Mouse (Mus musculus): Measurements from ENCODE around the gene Stac2. TPM values are rescaled to one million over a fixed set of nuclear protein-coding genes. Genes with fewer than 3 reads are reported as not detected.

Stac2 gene
- polyA plus RNA-seq, 1 experiment = 0.87 TPM

DNA sequence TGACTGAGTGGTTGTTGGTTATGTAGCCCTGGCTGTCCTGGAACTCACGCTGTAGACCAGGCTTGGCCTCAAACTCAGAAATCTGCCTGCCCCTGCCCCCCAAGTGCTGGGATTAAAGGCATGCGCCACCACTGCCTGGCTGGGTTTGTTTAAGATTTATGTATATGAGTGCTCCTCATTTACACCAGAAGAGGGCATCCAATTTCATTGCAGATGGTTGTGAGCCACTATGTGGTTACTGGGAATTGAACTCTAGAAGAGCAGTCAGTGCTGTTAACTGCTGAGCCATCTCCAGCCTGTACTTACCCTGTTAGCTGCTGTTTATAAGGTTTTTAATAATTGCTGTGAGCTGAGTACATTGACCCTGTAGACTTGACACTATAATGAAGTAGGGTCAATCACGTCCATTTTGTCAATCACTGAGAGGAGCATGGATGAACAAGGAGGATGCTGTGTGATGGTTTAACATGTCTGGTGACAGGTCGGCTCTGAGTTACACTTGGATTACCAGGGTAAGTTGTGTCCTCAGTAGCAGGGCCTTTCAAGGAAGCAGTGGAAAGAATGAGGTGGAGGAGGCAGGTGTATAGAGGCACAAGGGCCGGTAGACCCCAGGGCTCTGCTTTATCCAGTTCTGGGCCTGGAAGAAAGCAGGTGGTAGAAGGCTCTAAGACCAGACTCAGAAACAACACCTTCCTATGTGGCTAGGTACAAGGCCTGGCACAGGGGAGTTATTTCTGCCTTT lies 22.4 kb downstream of the Stac2 start:
- WGBS = 56% methylated on average over 5 of the region's 5 CpGs
- no peak overlapping the region for H3K27ac ChIP-seq (ENCODE audit: insufficient read depth, low read depth, low read length)
- H3K4me1 ChIP-seq (ENCODE audit: control insufficient read depth, insufficient read depth, insufficient read length, low read length) = no peaks in the 10 kb centered on the region; the same call in 1 of the 2 replicates
- no peak overlapping the region for H3K4me3 ChIP-seq (ENCODE audit: low read depth, low read length)
- peaks cover 24% of the 10 kb centered on the region for H3K36me3 ChIP-seq (ENCODE audit: control insufficient read depth, insufficient read depth, low read length)
- peaks cover 6% of the 10 kb centered on the region for H3K27me3 ChIP-seq (ENCODE audit: control insufficient read depth, insufficient read depth, low read length)
- no peak for TF ChIP-seq CTCF (IDR thresholded peaks at IDR 0.05; ENCODE audit: extremely low read depth, insufficient read length, insufficient replicate concordance, low read depth, low read length)
- TF ChIP-seq POLR2A (IDR thresholded peaks at IDR 0.05; ENCODE audit: low read depth, low read length) = no peak

- Histone ChIP-seq H3K27ac (ENCODE audit: insufficient read depth, low read depth, low read length) (no peak overlapping the region), H3K27me3 (ENCODE audit: control insufficient read depth, insufficient read depth, low read length) (no peaks in the 10 kb centered on the region), H3K4me1 (ENCODE audit: control insufficient read depth, insufficient read depth, insufficient read length, low read length) (no peaks in the 10 kb centered on the region), H3K4me3 (ENCODE audit: low read depth, low read length) (peak overlapping the region; percentile 99), H3K36me3 (ENCODE audit: control insufficient read depth, insufficient read depth, low read length) (peaks cover 24% of the 10 kb centered on the region)
- no peak for TF ChIP-seq POLR2A (IDR thresholded peaks at IDR 0.05; ENCODE audit: low read depth, low read length)
- TF ChIP-seq CTCF (IDR thresholded peaks at IDR 0.05; ENCODE audit: extremely low read depth, insufficient read length, insufficient replicate concordance, low read depth, low read length) = no peak
- 12% methylated on average over 7 of the region's 7 CpGs for WGBS
Observed at GRCm38 (mm10) chr11:98027785-98028184, 25.5 kb downstream of the Stac2 start.

GRCm38 (mm10) chr11:98027297-98027688 lies 26.0 kb downstream of the Stac2 start:
- WGBS = under 1% methylated on average over 18 of the region's 18 CpGs
- peak overlapping the region; percentile 66; the same call in 1 of the 2 replicates for H3K27ac ChIP-seq (ENCODE audit: insufficient read depth, low read depth, low read length)
- peak overlapping the region; percentile 99 for H3K4me3 ChIP-seq (ENCODE audit: low read depth, low read length)
- peaks cover 24% of the 10 kb centered on the region for H3K36me3 ChIP-seq (ENCODE audit: control insufficient read depth, insufficient read depth, low read length)
- H3K4me1 ChIP-seq (ENCODE audit: control insufficient read depth, insufficient read depth, insufficient read length, low read length) = no peaks in the 10 kb centered on the region; the same call in 1 of the 2 replicates
- H3K27me3 ChIP-seq (ENCODE audit: control insufficient read depth, insufficient read depth, low read length) = no peaks in the 10 kb centered on the region; the same call in 1 of the 2 replicates
- TF ChIP-seq POLR2A (IDR thresholded peaks at IDR 0.05; ENCODE audit: low read depth, low read length) = no peak

DNA sequence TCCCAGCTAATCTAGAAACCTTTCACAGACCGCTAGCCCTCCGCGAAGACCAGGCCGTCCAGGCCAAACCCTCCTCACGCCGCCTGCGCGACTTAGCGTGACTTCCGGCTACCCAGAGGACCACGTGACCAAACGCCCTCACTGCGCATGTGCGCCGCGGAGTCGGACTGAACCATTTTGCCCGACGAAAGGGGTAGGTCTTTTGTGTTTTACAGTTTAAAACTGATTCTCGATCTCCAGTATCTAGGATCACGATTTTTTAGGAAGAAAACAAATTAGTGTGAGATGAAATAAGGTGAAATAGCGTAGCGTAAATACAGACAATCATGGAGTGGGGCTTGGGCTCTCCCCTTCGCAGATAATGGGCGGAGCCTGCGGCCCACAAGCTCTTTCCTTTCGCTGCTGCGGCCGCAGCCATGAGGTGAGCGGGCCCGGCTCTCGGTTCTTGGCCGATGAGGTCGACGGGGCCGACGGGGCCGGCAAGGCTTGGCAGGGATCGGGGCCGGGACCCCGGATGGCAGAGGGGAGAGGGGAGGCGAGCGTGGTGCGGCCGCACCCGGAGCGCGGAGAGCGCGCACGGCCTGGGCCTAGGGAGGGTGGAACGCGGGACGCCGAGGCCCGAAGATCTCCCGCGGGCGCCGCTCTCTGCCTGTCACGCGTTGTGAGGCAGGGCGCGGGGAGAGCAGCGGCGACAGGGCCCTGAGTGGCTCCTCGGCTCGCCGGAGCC lies 26.5 kb downstream of the Stac2 start, which contains the start of gene Rpl19:
Gene Rpl19, plus strand, starts transcription at position 141 of the 727 bp plus-strand sequence.
- TF ChIP-seq POLR2A (IDR thresholded peaks at IDR 0.05; ENCODE audit: low read depth, low read length) (peak; percentile 92), CTCF (IDR thresholded peaks at IDR 0.05; ENCODE audit: extremely low read depth, insufficient read length, insufficient replicate concordance, low read depth, low read length) (no peak)
- Histone ChIP-seq H3K4me3 (ENCODE audit: low read depth, low read length) (peak within 1 kb of the TSS; percentile 99), H3K4me1 (ENCODE audit: control insufficient read depth, insufficient read depth, insufficient read length, low read length) (peaks cover 5% of the 10 kb centered on the region; the same call in 1 of the 2 replicates), H3K36me3 (ENCODE audit: control insufficient read depth, insufficient read depth, low read length) (peaks cover 24% of the 10 kb centered on the region), H3K27ac (ENCODE audit: insufficient read depth, low read depth, low read length) (peak within 1 kb of the TSS; percentile 66), H3K27me3 (ENCODE audit: control insufficient read depth, insufficient read depth, low read length) (no peaks in the 10 kb centered on the region; the same call in 1 of the 2 replicates)
- WGBS = under 1% methylated on average over 69 of the region's 69 CpGs

GRCm38 (mm10) chr11:98026248-98026569 lies 27.1 kb downstream of the Stac2 start:
- peak overlapping the region; percentile 51 for H3K27ac ChIP-seq (ENCODE audit: insufficient read depth, low read depth, low read length)
- 4% methylated on average over 15 of the region's 15 CpGs for WGBS
- peaks cover 8% of the 10 kb centered on the region; the same call in 1 of the 2 replicates for H3K4me1 ChIP-seq (ENCODE audit: control insufficient read depth, insufficient read depth, insufficient read length, low read length)
- peak overlapping the region; percentile 99 for H3K4me3 ChIP-seq (ENCODE audit: low read depth, low read length)
- H3K27me3 ChIP-seq (ENCODE audit: control insufficient read depth, insufficient read depth, low read length) = no peaks in the 10 kb centered on the region; the same call in 1 of the 2 replicates
- TF ChIP-seq POLR2A (IDR thresholded peaks at IDR 0.05; ENCODE audit: low read depth, low read length) (no peak), CTCF (IDR thresholded peaks at IDR 0.05; ENCODE audit: extremely low read depth, insufficient read length, insufficient replicate concordance, low read depth, low read length) (no peak)
- peaks cover 24% of the 10 kb centered on the region for H3K36me3 ChIP-seq (ENCODE audit: control insufficient read depth, insufficient read depth, low read length)

DNA sequence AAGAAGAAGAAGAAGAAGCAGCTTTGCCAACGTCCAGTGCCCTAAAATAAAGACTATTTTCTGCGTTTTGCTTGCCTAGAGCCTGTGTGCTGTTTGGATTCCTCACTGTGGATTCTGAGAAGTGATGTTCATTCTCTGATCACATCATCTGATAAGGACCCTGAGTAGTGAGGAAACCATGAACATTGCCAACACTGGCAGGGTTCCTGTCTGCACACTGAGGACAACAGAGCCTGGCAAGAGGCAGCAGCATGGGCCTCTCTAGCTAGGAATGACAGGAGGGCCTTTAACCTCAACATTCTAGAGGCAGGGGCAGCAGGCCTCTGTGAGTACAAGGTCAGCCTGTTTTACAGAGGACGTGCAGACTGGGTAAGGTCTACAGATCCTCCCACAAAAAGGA lies 28.7 kb downstream of the Stac2 start:
- no peak for TF ChIP-seq POLR2A (IDR thresholded peaks at IDR 0.05; ENCODE audit: low read depth, low read length)
- TF ChIP-seq CTCF (IDR thresholded peaks at IDR 0.05; ENCODE audit: extremely low read depth, insufficient read length, insufficient replicate concordance, low read depth, low read length) = no peak
- H3K4me1 ChIP-seq (ENCODE audit: control insufficient read depth, insufficient read depth, insufficient read length, low read length) = peaks cover 12% of the 10 kb centered on the region; the same call in 1 of the 2 replicates
- no peak overlapping the region for H3K4me3 ChIP-seq (ENCODE audit: low read depth, low read length)
- H3K27me3 ChIP-seq (ENCODE audit: control insufficient read depth, insufficient read depth, low read length) = no peaks in the 10 kb centered on the region; the same call in 1 of the 2 replicates
- peaks cover 13% of the 10 kb centered on the region for H3K36me3 ChIP-seq (ENCODE audit: control insufficient read depth, insufficient read depth, low read length)
- H3K27ac ChIP-seq (ENCODE audit: insufficient read depth, low read depth, low read length) = no peak overlapping the region
- WGBS = 92% methylated on average over 3 of the region's 3 CpGs

Measured in small intestine, adult 2 months (tissue).